Mouse (Mus musculus) hindbrain, embryonic 16.5 days (tissue): ENCODE results near the gene Stk16. TPM values are rescaled to one million over a fixed set of nuclear protein-coding genes. Genes with fewer than 3 reads are reported as not detected.
A peak's percentile ranks its signal among the peaks of the same experiment; 100 is the strongest.

Experiments used
- ATAC-seq: fragments of 200-750 bp; cut with Nextera tagmentation; 2 replicates; pipeline ENCODE4 v1.8.0; 2017; ENCODE audit warnings: moderate TSS enrichment, moderate library complexity
- H3K27ac ChIP-seq: fragments of 300-500 bp; sonication (generic); 2 replicates; pipeline ENCODE4 v1.5.1; 2014; ENCODE audit warnings: low read depth, mild to moderate bottlenecking, control low read depth, low read length, moderate library complexity
- H3K27me3 ChIP-seq: fragments of 300-500 bp; sonication (generic); replicated peaks from 2 replicates; pipeline ENCODE4 v1.6.1; 2014; ENCODE audit warnings: low read length; ENCODE audit not compliant: control insufficient read depth, insufficient read depth
- H3K36me3 ChIP-seq: fragments of 300-500 bp; sonication (generic); 2 replicates; pipeline ENCODE4 v1.6.1; 2014; ENCODE audit warnings: mild to moderate bottlenecking, low read length, moderate library complexity, mixed read lengths; ENCODE audit not compliant: control insufficient read depth, insufficient read depth
- H3K4me1 ChIP-seq: fragments of 300-500 bp; sonication (generic); 2 replicates; pipeline ENCODE4 v1.6.1; 2014; ENCODE audit warnings: low read depth, low read length; ENCODE audit not compliant: control insufficient read depth, insufficient read depth
- H3K4me2 ChIP-seq: fragments of 300-500 bp; sonication (generic); 2 replicates; pipeline ENCODE4 v1.6.1; 2014; ENCODE audit warnings: mild to moderate bottlenecking, low read length, control low read depth, moderate library complexity
- H3K4me3 ChIP-seq: fragments of 300-500 bp; sonication (generic); 2 replicates; pipeline ENCODE4 v1.5.1; 2014; ENCODE audit warnings: mild to moderate bottlenecking, low read length, control low read depth, moderate library complexity
- H3K9ac ChIP-seq: fragments of 300-500 bp; sonication (generic); 2 replicates; pipeline ENCODE4 v1.6.1; 2014; ENCODE audit warnings: low read depth, mild to moderate bottlenecking, control low read depth, low read length, moderate library complexity
- H3K9me3 ChIP-seq: fragments of 300-500 bp; sonication (generic); 2 replicates; pipeline ENCODE4 v1.6.1; 2014; ENCODE audit warnings: mild to moderate bottlenecking, low read length, moderate library complexity; ENCODE audit not compliant: control insufficient read depth
- WGBS: fragments of 180-500 bp; shearing (Covaris S2); extraction: QIAGEN DNeasy Blood & Tissue Kit; methylation state at CpG from one replicate; pipeline ENCODE4 v1.1.7; 2014; 5-methylcytosine and 5-hydroxymethylcytosine counted together
- microRNA-seq: library from miRNA; unstranded; fragments of <30 nt; microRNA quantifications from one replicate; pipeline ENCODE4, GENCODE M21; 2017
- polyA plus RNA-seq: library from polyadenylated mRNA; unstranded; fragments of >200 nt; fragmentation: Nextera tagmentation; extraction: Ambion mirVana; gene quantifications from 2 replicates; pipeline ENCODE4 v1.2.1, GENCODE M21; 2015

Gene Stk16
- polyA plus RNA-seq, 1 experiment from 2014 or later = 144 TPM

GRCm38 (mm10) chr1:75253849-75254624 is 43.4 kb downstream of the Stk16 start:
- H3K9ac ChIP-seq = no peak overlapping the region
- no peaks in the 10 kb centered on the region for H3K9me3 ChIP-seq
- no peak overlapping the region for H3K4me3 ChIP-seq
- H3K27ac ChIP-seq = peak overlapping the region; percentile 29; the same call in 1 of the 2 replicates
- peaks cover 5% of the 10 kb centered on the region for H3K4me1 ChIP-seq
- H3K36me3 ChIP-seq = no peaks in the 10 kb centered on the region
- no peaks in the 10 kb centered on the region for H3K27me3 ChIP-seq
- 62% methylated on average over 16 of the region's 16 CpGs for WGBS
- no peak overlapping the region for H3K4me2 ChIP-seq
- ATAC-seq = no peak

GRCm38 (mm10) chr1:75254625-75255013 is 44.0 kb downstream of the Stk16 start:
- no peak overlapping the region for H3K4me3 ChIP-seq
- H3K9ac ChIP-seq = no peak overlapping the region; the same call in 1 of the 2 replicates
- no peaks in the 10 kb centered on the region for H3K27me3 ChIP-seq
- ATAC-seq = no peak
- H3K4me1 ChIP-seq = peaks cover 5% of the 10 kb centered on the region
- no peak overlapping the region for H3K27ac ChIP-seq
- WGBS = 40% methylated on average over 8 of the region's 8 CpGs
- no peaks in the 10 kb centered on the region for H3K9me3 ChIP-seq
- no peak overlapping the region for H3K4me2 ChIP-seq
- no peaks in the 10 kb centered on the region for H3K36me3 ChIP-seq

GRCm38 (mm10) chr1:75255516-75256046 is 44.9 kb downstream of the Stk16 start:
- no peaks in the 10 kb centered on the region for H3K36me3 ChIP-seq
- H3K9me3 ChIP-seq = no peaks in the 10 kb centered on the region
- H3K27me3 ChIP-seq = no peaks in the 10 kb centered on the region
- H3K27ac ChIP-seq = no peak overlapping the region
- H3K4me2 ChIP-seq = no peak overlapping the region
- WGBS = 73% methylated on average over 10 of the region's 10 CpGs
- ATAC-seq = no peak
- no peak overlapping the region for H3K9ac ChIP-seq
- no peak overlapping the region for H3K4me3 ChIP-seq
- H3K4me1 ChIP-seq = peaks cover 5% of the 10 kb centered on the region

GRCm38 (mm10) chr1:75261278-75261677 is 50.6 kb downstream of the Stk16 start:
- no peaks in the 10 kb centered on the region; the same call in 1 of the 2 replicates for H3K4me1 ChIP-seq
- no peak overlapping the region for H3K4me2 ChIP-seq
- H3K9ac ChIP-seq = no peak overlapping the region
- no peak overlapping the region for H3K27ac ChIP-seq
- H3K36me3 ChIP-seq = no peaks in the 10 kb centered on the region
- no peak overlapping the region for H3K4me3 ChIP-seq
- H3K27me3 ChIP-seq = peaks cover 3% of the 10 kb centered on the region; the same call in 1 of the 2 replicates
- H3K9me3 ChIP-seq = no peaks in the 10 kb centered on the region
- no peak for ATAC-seq

- H3K27ac ChIP-seq = peak overlapping the region; percentile 64; the same call in 1 of the 2 replicates
- H3K4me1 ChIP-seq = no peaks in the 10 kb centered on the region; the same call in 1 of the 2 replicates
- H3K27me3 ChIP-seq = peaks cover 3% of the 10 kb centered on the region; the same call in 1 of the 2 replicates
- 1% methylated on average over 40 of the region's 40 CpGs for WGBS
- ATAC-seq = peak; percentile 76
- no peaks in the 10 kb centered on the region for H3K9me3 ChIP-seq
- H3K4me2 ChIP-seq = peak overlapping the region; percentile 56
- H3K9ac ChIP-seq = peak overlapping the region; percentile 76
- peak overlapping the region; percentile 71 for H3K4me3 ChIP-seq
- no peaks in the 10 kb centered on the region for H3K36me3 ChIP-seq
Measured at GRCm38 (mm10) chr1:75262969-75263951, 52.6 kb downstream of the Stk16 start.

GRCm38 (mm10) chr1:75264091-75264880 is 53.6 kb downstream of the Stk16 start, which contains the start of gene Ptprn:
TSS of gene Ptprn (minus strand) at chr1:75264502.
- H3K4me1 ChIP-seq = no peaks in the 10 kb centered on the region; the same call in 1 of the 2 replicates
- peaks cover 3% of the 10 kb centered on the region; the same call in 1 of the 2 replicates for H3K27me3 ChIP-seq
- peak within 1 kb of the TSS; percentile 76 for H3K9ac ChIP-seq
- H3K36me3 ChIP-seq = no peaks in the 10 kb centered on the region
- H3K4me3 ChIP-seq = peak within 1 kb of the TSS; percentile 71
- H3K9me3 ChIP-seq = no peaks in the 10 kb centered on the region
- ATAC-seq = peak; percentile 92
- 10% methylated on average over 29 of the region's 32 CpGs for WGBS
- H3K27ac ChIP-seq = peak within 1 kb of the TSS; percentile 64; the same call in 1 of the 2 replicates
- peak within 1 kb of the TSS; percentile 56 for H3K4me2 ChIP-seq

Small RNAs within 50 kb of the gene (microRNA-seq; reads per million reads assigned to microRNA genes)
- not detected for gene Gm27943

Other genes with a start within 250 kb of the Stk16 start
- 6.6 and 7.2 TPM in 2 replicates for gene Nhej1, start 85.6 kb upstream of the Stk16 start, polyA plus RNA-seq
- not detected in 2 replicates for gene Slc23a3, start 76.9 kb upstream of the Stk16 start, polyA plus RNA-seq
- gene Cnppd1, start 68.1 kb upstream of the Stk16 start, polyA plus RNA-seq = 42.3 and 51.7 TPM in 2 replicates
- 139 and 144 TPM in 2 replicates for gene Retreg2, start 68.1 kb upstream of the Stk16 start, polyA plus RNA-seq
- gene Zfand2b, start 42.2 kb upstream of the Stk16 start, polyA plus RNA-seq = 39.9 and 43.4 TPM in 2 replicates
- 53.9 and 57.6 TPM in 2 replicates for gene Abcb6, start 30.4 kb upstream of the Stk16 start, polyA plus RNA-seq
- gene Ankzf1, start 18.7 kb upstream of the Stk16 start, polyA plus RNA-seq = 26.9 and 27.8 TPM in 2 replicates
- gene Atg9a, start 18.6 kb upstream of the Stk16 start, polyA plus RNA-seq = 62.1 and 70.5 TPM in 2 replicates
- gene Glb1l, start within 50 bp of the Stk16 start, polyA plus RNA-seq = 20.1 and 21.1 TPM in 2 replicates
- gene Tuba4a, start 9.0 kb downstream of the Stk16 start, polyA plus RNA-seq = 45.5 and 74.1 TPM in 2 replicates
- gene A630095N17Rik, start 21.3 kb downstream of the Stk16 start, polyA plus RNA-seq = 0.26 TPM in 1 of 2 replicates, not detected in the other
- 86.3 and 98.0 TPM in 2 replicates for gene Dnajb2, start 25.6 kb downstream of the Stk16 start, polyA plus RNA-seq
- 36.9 and 40.6 TPM in 2 replicates for gene Ptprn, start 53.7 kb downstream of the Stk16 start, polyA plus RNA-seq
- gene Resp18, start 67.6 kb downstream of the Stk16 start, polyA plus RNA-seq = 251 and 327 TPM in 2 replicates
- 149 and 150 TPM in 2 replicates for gene Dnpep, start 107.2 kb downstream of the Stk16 start, polyA plus RNA-seq
- gene Des, start 149.5 kb downstream of the Stk16 start, polyA plus RNA-seq = 1.7 and 10.9 TPM in 2 replicates
- 20.3 and 20.4 TPM in 2 replicates for gene Speg, start 164.5 kb downstream of the Stk16 start, polyA plus RNA-seq
- 77.8 and 78.4 TPM in 2 replicates for gene Gmppa, start 225.1 kb downstream of the Stk16 start, polyA plus RNA-seq
- 20.3 and 21.6 TPM in 2 replicates for gene Asic4, start 239.6 kb downstream of the Stk16 start, polyA plus RNA-seq